8 mouse cellular contexts compared by ENCODE assay signal in the genomic region with DNA sequence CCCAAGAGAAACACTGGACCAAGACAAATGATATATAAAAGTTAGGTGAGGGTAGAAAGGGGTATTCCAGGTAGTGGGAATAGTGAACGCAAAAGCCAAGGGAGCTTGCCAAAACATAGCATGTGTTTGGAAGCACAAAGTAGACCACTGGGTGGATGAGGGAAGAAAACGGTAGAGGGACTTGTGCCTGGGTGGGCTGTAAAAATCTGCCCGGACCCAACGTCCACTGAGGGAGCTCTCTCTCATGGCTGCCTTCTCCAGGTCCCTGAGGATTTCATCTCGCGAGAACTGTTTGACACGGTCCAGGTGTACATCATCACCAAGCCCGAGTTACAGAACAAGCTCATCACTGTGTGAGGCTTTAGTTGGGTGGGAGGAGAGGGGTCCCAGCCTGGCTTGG. TPM values are rescaled to one million over a fixed set of nuclear protein-coding genes. Genes with fewer than 3 reads are reported as not detected.
DNase-seq lines count a peak whose midpoint lies in the region; ATAC-seq and TF ChIP-seq lines count a peak whose summit lies in the region.

No protein-coding gene starts in this region.

- TF ChIP-seq EP300 in MEL (IDR thresholded peaks at IDR 0.05; ENCODE audit: low read depth in 1 of 2, low read length in 2 of 2), result no peak
- no peak for TF ChIP-seq EP300 in heart, postnatal 0 days (IDR thresholded peaks at IDR 0.05; ENCODE audit: low read depth)

- TF ChIP-seq CTCF in MEL (IDR thresholded peaks at IDR 0.05 in 2 of 3, conservative IDR thresholded peaks at IDR 0.05 in 1 of 3; ENCODE audit: control insufficient read depth in 1 of 3, insufficient read depth in 1 of 3, low read depth in 2 of 3, low read length in 3 of 3, poor library complexity in 1 of 3, severe bottlenecking in 1 of 3), result no peak
- TF ChIP-seq CTCF in heart, postnatal 0 days (IDR thresholded peaks at IDR 0.05; ENCODE audit: low read depth), result no peak

- no peak for DNase-seq in heart, adult 9 months (ENCODE audit: low spot score in 2 of 2)
- no peak for DNase-seq in MEL (ENCODE audit: low read depth, low spot score)
- DNase-seq in heart, postnatal 0 days (ENCODE audit: low spot score), result no peak
- DNase-seq in embryo, embryonic 9.5 days (ENCODE audit: extremely low spot score), result no peak
- DNase-seq in thymus, postnatal 10 days (ENCODE audit: low spot score in 2 of 2), result no peak

- ATAC-seq in heart, embryonic 13.5 days (ENCODE audit: extremely low read depth, insufficient number of reproducible peaks, low FRiP score, low TSS enrichment), result no peak
- no peak for ATAC-seq in heart, postnatal 0 days (ENCODE audit: insufficient read depth, low read depth)
- ATAC-seq in erythroid progenitor cell, adult 5-6 weeks (replicated peaks; ENCODE audit: low FRiP score, poor library complexity, severe bottlenecking), result no peak

- peak overlapping the region; percentile 93 for H3K9ac ChIP-seq in heart, embryonic 13.5 days
- peak overlapping the region; percentile 82 for H3K9ac ChIP-seq in MEL (ENCODE audit: control insufficient read depth, low read depth, low read length, poor library complexity, severe bottlenecking)
- peak overlapping the region; percentile 56 for H3K9ac ChIP-seq in heart, postnatal 0 days (replicated peaks; ENCODE audit: low read depth, low read length)

- TF ChIP-seq POLR2A in MEL (IDR thresholded peaks at IDR 0.05; ENCODE audit: control insufficient read depth in 1 of 2, insufficient read depth in 1 of 2, low read depth in 1 of 2, low read length in 2 of 2, poor library complexity in 1 of 2), result no peak

- H3K9me3 ChIP-seq in heart, embryonic 13.5 days, result no peaks in the 10 kb centered on the region
- H3K9me3 ChIP-seq in MEL (replicated peaks; ENCODE audit: insufficient read depth, low read length), result no peaks in the 10 kb centered on the region
- no peaks in the 10 kb centered on the region for H3K9me3 ChIP-seq in heart, postnatal 0 days (replicated peaks; ENCODE audit: control insufficient read depth, low read length)

- H3K79me2 ChIP-seq in MEL (ENCODE audit: control insufficient read depth, insufficient read depth, low read length, poor library complexity) (peaks cover 7% of the 10 kb centered on the region), macrophage (ENCODE audit: inconsistent target) (peaks cover 7% of the 10 kb centered on the region; the same call in 1 of the 2 replicates)

- peak overlapping the region; percentile 74 for H3K4me3 ChIP-seq in heart, embryonic 13.5 days
- H3K4me3 ChIP-seq in MEL (ENCODE audit: control insufficient read depth in 1 of 2, insufficient read depth in 1 of 2, low read depth in 2 of 2, low read length in 2 of 2), result peak overlapping the region; percentile 72 to 90
- H3K4me3 ChIP-seq in heart, postnatal 0 days (ENCODE audit: low read depth, low read length), result peak overlapping the region; percentile 81
- peak overlapping the region; percentile 78 for H3K4me3 ChIP-seq in macrophage (ENCODE audit: inconsistent target)

- H3K4me2 ChIP-seq in heart, embryonic 13.5 days, result peak overlapping the region; percentile 97
- peak overlapping the region; percentile 91 for H3K4me2 ChIP-seq in heart, postnatal 0 days (ENCODE audit: low read depth, low read length)

- peaks cover 5% of the 10 kb centered on the region; the same call in 1 of the 2 replicates for H3K27me3 ChIP-seq in heart, embryonic 13.5 days (replicated peaks)
- no peaks in the 10 kb centered on the region for H3K27me3 ChIP-seq in MEL (ENCODE audit: control insufficient read depth in 1 of 2, insufficient read depth in 2 of 2, low read length in 2 of 2)
- H3K27me3 ChIP-seq in heart, postnatal 0 days (ENCODE audit: control insufficient read depth, insufficient read depth, low read length), result 0 out of 2 replicates have a peak, but pooled peaks cover 2% of the 10 kb centered on the region

- H3K4me1 ChIP-seq in heart, embryonic 13.5 days, result peaks cover 32% of the 10 kb centered on the region
- peaks cover 0 to 8% of the 10 kb centered on the region in 2 experiments; a peak in 1 of 4 replicates for H3K4me1 ChIP-seq in MEL (ENCODE audit: control insufficient read depth in 1 of 2, insufficient read depth in 2 of 2, low read length in 2 of 2)
- H3K4me1 ChIP-seq in heart, postnatal 0 days (ENCODE audit: control insufficient read depth, insufficient read depth), result peaks cover 28% of the 10 kb centered on the region

- H3K36me3 ChIP-seq in heart, embryonic 13.5 days, result peaks cover 49% of the 10 kb centered on the region
- H3K36me3 ChIP-seq in MEL (ENCODE audit: control insufficient read depth in 1 of 2, insufficient read depth in 2 of 2, low read length in 2 of 2) (peaks cover 0 to 2% of the 10 kb centered on the region in 2 experiments; a peak in 1 of 4 replicates), macrophage (ENCODE audit: inconsistent target) (peaks cover 36% of the 10 kb centered on the region)
- peaks cover 34% of the 10 kb centered on the region for H3K36me3 ChIP-seq in heart, postnatal 0 days (replicated peaks; ENCODE audit: control insufficient read depth, insufficient read depth, low read length)

- WGBS in heart, embryonic 13.5 days, result 40% methylated on average over 8 of the region's 8 CpGs
- WGBS in heart, postnatal 0 days, result 36% methylated on average over 8 of the region's 8 CpGs
- 66% methylated on average over 7 of the region's 8 CpGs for WGBS in macrophage (ENCODE audit: missing documents)

- no peak overlapping the region for H3K27ac ChIP-seq in heart, embryonic 13.5 days (replicated peaks)
- H3K27ac ChIP-seq in MEL (ENCODE audit: control insufficient read depth, low read depth, low read length) (no peak overlapping the region), macrophage (peak overlapping the region; percentile 72; the same call in 1 of the 2 replicates)
- H3K27ac ChIP-seq in heart, postnatal 0 days (ENCODE audit: low read depth), result no peak overlapping the region

- TF ChIP-seq RAD21 in MEL (IDR thresholded peaks at IDR 0.05; ENCODE audit: low read depth, low read length), result no peak

RNA-seq across cellular contexts. Expression of gene Nprl2, which starts 0.7 kb away (rescaled TPM):
- polyA plus RNA-seq in heart, embryonic 13.5 days (2015; fragmentation: Nextera tagmentation; extraction: Ambion mirVana), result 27.8 and 27.9 TPM in 2 replicates
- 23.2 and 25.4 TPM in 2 replicates for total RNA-seq in MEL (2012; rRNA removed)
- polyA plus RNA-seq in MEL (2012; ENCODE audit: insufficient read depth in 1 of 2, insufficient read length in 2 of 2, low read depth in 1 of 2, low replicate concordance in 2 of 2, missing spikeins in 1 of 2), result 10 to 100 TPM in 1 of 2 experiments, not detected in 1; 30.2 TPM
- 42.3 and 56.4 TPM in 2 replicates for total RNA-seq in heart, postnatal 0 days (2014; rRNA removed; ENCODE audit: low replicate concordance)
- 22.5 and 23.2 TPM in 2 replicates for polyA plus RNA-seq in heart, postnatal 0 days (2015; fragmentation: Nextera tagmentation; extraction: Ambion mirVana)
- total RNA-seq in macrophage (2018; cell fraction: chromatin; rRNA removed), result 10 to 100 TPM in 14 of 26 experiments, 1 to 10 TPM in 12; 2.6 to 35.7 (median 11.3) TPM
- total RNA-seq in macrophage (2018; cell fraction: cytosol; rRNA removed), result 10 to 100 TPM in 1 of 26 experiments, 1 to 10 TPM in 25; 4.5 to 10.6 (median 7.5) TPM
- 10 to 100 TPM in 8 of 26 experiments, 1 to 10 TPM in 18; 1.8 to 21.2 (median 8.1) TPM for total RNA-seq in macrophage (2018; cell fraction: nucleus; rRNA removed)
- 9.4 to 15.1 TPM (median 10.0 TPM) in 3 replicates for polyA plus RNA-seq in macrophage (2018)
- 1.4 and 31.4 TPM in 2 replicates for total RNA-seq in erythroid progenitor cell, adult 5-6 weeks (2015; ENCODE audit: low replicate concordance)
- total RNA-seq in erythroid progenitor cell, adult 5-6 weeks (2017; ENCODE audit: low replicate concordance), result 1.1 and 1.2 TPM in 2 replicates

RNA-seq across cellular contexts. Expression of gene Cyb561d2, which starts 0.7 kb away (rescaled TPM):
- polyA plus RNA-seq in heart, embryonic 13.5 days (2015; fragmentation: Nextera tagmentation; extraction: Ambion mirVana), result 17.7 and 19.1 TPM in 2 replicates
- 38.1 and 38.3 TPM in 2 replicates for total RNA-seq in MEL (2012; rRNA removed)
- polyA plus RNA-seq in MEL (2012; ENCODE audit: insufficient read depth in 1 of 2, insufficient read length in 2 of 2, low read depth in 1 of 2, low replicate concordance in 2 of 2, missing spikeins in 1 of 2) (10 to 100 TPM in 1 of 2 experiments, not detected in 1; 37.8 TPM), macrophage (2018) (7.6 to 19.6 TPM (median 16.7 TPM) in 3 replicates)
- 13.4 and 22.1 TPM in 2 replicates for total RNA-seq in heart, postnatal 0 days (2014; rRNA removed; ENCODE audit: low replicate concordance)
- polyA plus RNA-seq in heart, postnatal 0 days (2015; fragmentation: Nextera tagmentation; extraction: Ambion mirVana), result 14.3 and 16.9 TPM in 2 replicates
- total RNA-seq in macrophage (2018; cell fraction: chromatin; rRNA removed), result 1 to 10 TPM in 17 of 26 experiments, under 1 TPM in 5, not detected in 4; 0.40 to 4.5 (median 1.5) TPM
- total RNA-seq in macrophage (2018; cell fraction: cytosol; rRNA removed), result 10 to 100 TPM; 10.2 to 18.0 (median 14.8) TPM
- 1 to 10 TPM; 2.7 to 9.8 (median 6.4) TPM for total RNA-seq in macrophage (2018; cell fraction: nucleus; rRNA removed)
- total RNA-seq in erythroid progenitor cell, adult 5-6 weeks (2015; ENCODE audit: low replicate concordance), result not detected in 2 replicates
- total RNA-seq in erythroid progenitor cell, adult 5-6 weeks (2017; ENCODE audit: low replicate concordance), result 1.8 and 2.9 TPM in 2 replicates

RNA-seq across cellular contexts. Expression of gene Zmynd10, which starts 4.4 kb away (rescaled TPM):
- polyA plus RNA-seq in heart, embryonic 13.5 days (2015; fragmentation: Nextera tagmentation; extraction: Ambion mirVana), result not detected in 2 replicates
- total RNA-seq in MEL (2012; rRNA removed), result 0.26 and 0.31 TPM in 2 replicates
- polyA plus RNA-seq in MEL (2012; ENCODE audit: insufficient read depth in 1 of 2, insufficient read length in 2 of 2, low read depth in 1 of 2, low replicate concordance in 2 of 2, missing spikeins in 1 of 2), result under 1 TPM in 1 of 2 experiments, not detected in 1; 0.85 TPM
- not detected in 2 replicates for total RNA-seq in heart, postnatal 0 days (2014; rRNA removed; ENCODE audit: low replicate concordance)
- polyA plus RNA-seq in heart, postnatal 0 days (2015; fragmentation: Nextera tagmentation; extraction: Ambion mirVana), result 0.25 and 0.49 TPM in 2 replicates
- total RNA-seq in macrophage (2018; cell fraction: chromatin; rRNA removed), result not detected
- not detected for total RNA-seq in macrophage (2018; cell fraction: cytosol; rRNA removed)
- not detected for total RNA-seq in macrophage (2018; cell fraction: nucleus; rRNA removed)
- not detected in 3 replicates for polyA plus RNA-seq in macrophage (2018)
- total RNA-seq in erythroid progenitor cell, adult 5-6 weeks (2015; ENCODE audit: low replicate concordance), result not detected in 2 replicates
- total RNA-seq in erythroid progenitor cell, adult 5-6 weeks (2017; ENCODE audit: low replicate concordance), result not detected in 2 replicates

RNA-seq across cellular contexts. Expression of gene Rassf1, which starts 8.6 kb away (rescaled TPM):
- 47.6 and 56.1 TPM in 2 replicates for polyA plus RNA-seq in heart, embryonic 13.5 days (2015; fragmentation: Nextera tagmentation; extraction: Ambion mirVana)
- 40.6 and 48.0 TPM in 2 replicates for total RNA-seq in MEL (2012; rRNA removed)
- polyA plus RNA-seq in MEL (2012; ENCODE audit: insufficient read depth in 1 of 2, insufficient read length in 2 of 2, low read depth in 1 of 2, low replicate concordance in 2 of 2, missing spikeins in 1 of 2) (10 to 100 TPM in 1 of 2 experiments, not detected in 1; 56.9 TPM), macrophage (2018) (23.0 to 34.3 TPM (median 33.0 TPM) in 3 replicates)
- total RNA-seq in heart, postnatal 0 days (2014; rRNA removed; ENCODE audit: low replicate concordance), result 28.7 and 39.0 TPM in 2 replicates
- 34.4 and 35.1 TPM in 2 replicates for polyA plus RNA-seq in heart, postnatal 0 days (2015; fragmentation: Nextera tagmentation; extraction: Ambion mirVana)
- total RNA-seq in macrophage (2018; cell fraction: chromatin; rRNA removed), result 100 to 1,000 TPM in 14 of 26 experiments, 10 to 100 TPM in 12; 42.8 to 220 (median 111) TPM
- 10 to 100 TPM; 14.7 to 38.5 (median 29.1) TPM for total RNA-seq in macrophage (2018; cell fraction: cytosol; rRNA removed)
- total RNA-seq in macrophage (2018; cell fraction: nucleus; rRNA removed), result 100 to 1,000 TPM in 10 of 26 experiments, 10 to 100 TPM in 16; 27.7 to 144 (median 77.6) TPM
- total RNA-seq in erythroid progenitor cell, adult 5-6 weeks (2015; ENCODE audit: low replicate concordance), result 24.5 and 35.2 TPM in 2 replicates
- total RNA-seq in erythroid progenitor cell, adult 5-6 weeks (2017; ENCODE audit: low replicate concordance), result 31.4 and 31.7 TPM in 2 replicates

RNA-seq across cellular contexts. Expression of gene Tmem115, which starts 9.0 kb away (rescaled TPM):
- 30.4 and 32.3 TPM in 2 replicates for polyA plus RNA-seq in heart, embryonic 13.5 days (2015; fragmentation: Nextera tagmentation; extraction: Ambion mirVana)
- 26.0 and 34.6 TPM in 2 replicates for total RNA-seq in MEL (2012; rRNA removed)
- polyA plus RNA-seq in MEL (2012; ENCODE audit: insufficient read depth in 1 of 2, insufficient read length in 2 of 2, low read depth in 1 of 2, low replicate concordance in 2 of 2, missing spikeins in 1 of 2) (10 to 100 TPM in 1 of 2 experiments, not detected in 1; 39.3 TPM), macrophage (2018) (17.7 to 33.3 TPM (median 29.4 TPM) in 3 replicates)
- total RNA-seq in heart, postnatal 0 days (2014; rRNA removed; ENCODE audit: low replicate concordance), result 33.4 and 37.3 TPM in 2 replicates
- 26.7 and 28.5 TPM in 2 replicates for polyA plus RNA-seq in heart, postnatal 0 days (2015; fragmentation: Nextera tagmentation; extraction: Ambion mirVana)
- total RNA-seq in macrophage (2018; cell fraction: chromatin; rRNA removed), result 10 to 100 TPM in 7 of 26 experiments, 1 to 10 TPM in 19; 1.8 to 13.0 (median 7.5) TPM
- total RNA-seq in macrophage (2018; cell fraction: cytosol; rRNA removed), result 10 to 100 TPM; 21.5 to 47.5 (median 35.3) TPM
- 10 to 100 TPM; 11.9 to 49.2 (median 29.9) TPM for total RNA-seq in macrophage (2018; cell fraction: nucleus; rRNA removed)
- 0.72 and 3.8 TPM in 2 replicates for total RNA-seq in erythroid progenitor cell, adult 5-6 weeks (2015; ENCODE audit: low replicate concordance)
- 2.6 and 8.4 TPM in 2 replicates for total RNA-seq in erythroid progenitor cell, adult 5-6 weeks (2017; ENCODE audit: low replicate concordance)
